Mouse (Mus musculus) layer of hippocampus, adult 18-20 months (tissue): ENCODE data around the gene Cib2. TPM values are rescaled to one million over a fixed set of nuclear protein-coding genes. Genes with fewer than 3 reads are reported as not detected.

Experiments
- DNase-seq, 2 experiments: peaks; one replicate each; pipeline ENCODE4 v3.0.0; 2022; ENCODE audit warnings: low spot score in 2 of 2
- total RNA-seq, 2 experiments: library from RNA; stranded (reverse); gene quantifications; 2 replicates each; pipeline ENCODE4 v1.2.3; 2021

Cib2 gene
- total RNA-seq, 2 experiments from 2014 or later = 23.8 to 24.7 TPM

- DNase-seq = peak; percentile 22 to 59
Observed at GRCm38 (mm10) chr9:54547536-54547935, 12.5 kb downstream of the Cib2 start.

- DNase-seq = no peak
Observed at GRCm38 (mm10) chr9:54544954-54545315, 15.1 kb downstream of the Cib2 start.

GRCm38 (mm10) chr9:54544212-54544953, 15.6 kb downstream of the Cib2 start:
- DNase-seq = no peak

GRCm38 (mm10) chr9:54540801-54541200, 19.2 kb downstream of the Cib2 start:
- no peak for DNase-seq

- no peak for DNase-seq
Observed at GRCm38 (mm10) chr9:54538684-54539083, 21.3 kb downstream of the Cib2 start, which contains the start of gene Sh2d7. Gene Sh2d7, plus strand, starts transcription at chr9:54538984.

- DNase-seq = no peak
Observed at GRCm38 (mm10) chr9:54538244-54538643, 21.8 kb downstream of the Cib2 start.

- no peak for DNase-seq
Observed at GRCm38 (mm10) chr9:54537480-54537879, 22.5 kb downstream of the Cib2 start.

- peak; percentile 69 to 91 for DNase-seq
Observed at GRCm38 (mm10) chr9:54537030-54537429, 23.0 kb downstream of the Cib2 start.

- no peak for DNase-seq
Observed at GRCm38 (mm10) chr9:54536236-54536635, 23.8 kb downstream of the Cib2 start.

- peak; percentile 73 to 92 for DNase-seq
Observed at GRCm38 (mm10) chr9:54533975-54534374, 26.0 kb downstream of the Cib2 start.

GRCm38 (mm10) chr9:54532926-54533325, 27.1 kb downstream of the Cib2 start:
- DNase-seq = no peak

- no peak for DNase-seq
Observed at GRCm38 (mm10) chr9:54531421-54531820, 28.6 kb downstream of the Cib2 start.

- DNase-seq = no peak
Observed at GRCm38 (mm10) chr9:54530836-54531235, 29.2 kb downstream of the Cib2 start.

GRCm38 (mm10) chr9:54529950-54530349, 30.1 kb downstream of the Cib2 start:
- DNase-seq = no peak

- DNase-seq = peak in 1 of 2 experiments; percentile 45
Observed at GRCm38 (mm10) chr9:54527694-54528093, 32.3 kb downstream of the Cib2 start.

GRCm38 (mm10) chr9:54520286-54520685, 39.7 kb downstream of the Cib2 start:
- no peak for DNase-seq

- peak; percentile 46 to 66 for DNase-seq
Observed at GRCm38 (mm10) chr9:54518921-54519320, 41.1 kb downstream of the Cib2 start.

GRCm38 (mm10) chr9:54515991-54516390, 44.0 kb downstream of the Cib2 start:
- no peak for DNase-seq

GRCm38 (mm10) chr9:54502873-54503272, 57.1 kb downstream of the Cib2 start:
- DNase-seq = no peak

- no peak for DNase-seq
Observed at GRCm38 (mm10) chr9:54502111-54502495, 57.9 kb downstream of the Cib2 start.

GRCm38 (mm10) chr9:54501453-54502110, 58.4 kb downstream of the Cib2 start, which contains the start of gene Dmxl2:
Gene Dmxl2, minus strand, starts transcription at chr9:54501626.
- peak; percentile 70 to 88 for DNase-seq

- DNase-seq = peak; percentile 29 to 45
Observed at GRCm38 (mm10) chr9:54500832-54501452, 59.1 kb downstream of the Cib2 start.
